Mouse (Mus musculus): ENCODE measurements around the gene Prpf18.

DNA sequence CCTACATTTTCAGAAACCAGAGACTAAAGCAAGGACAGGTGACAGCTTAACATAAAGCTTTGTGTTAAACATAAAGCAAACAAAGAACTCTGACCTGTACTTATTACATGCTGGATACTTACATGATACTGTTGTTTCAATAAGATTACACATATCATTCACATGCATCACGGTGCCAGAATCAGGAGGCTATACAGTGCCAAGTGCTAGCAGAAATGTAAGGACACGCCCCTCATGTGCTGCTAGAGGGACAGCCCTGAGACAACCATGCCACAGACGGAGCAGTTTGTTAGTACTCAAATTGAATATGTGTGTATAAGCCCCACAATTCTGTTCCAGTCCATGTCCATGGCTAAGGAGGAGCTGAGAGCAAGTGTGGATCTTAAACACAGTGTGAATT lies 13.7 kb downstream of the Prpf18 start:
- TF ChIP-seq CTCF (IDR thresholded peaks at IDR 0.05; ENCODE audit: control insufficient read depth, insufficient read depth, insufficient read length) = no peak
- no peak for TF ChIP-seq CEBPB (IDR thresholded peaks at IDR 0.05; ENCODE audit: low read depth)
- no peak for TF ChIP-seq MAX (IDR thresholded peaks at IDR 0.05)
- TF ChIP-seq MYOG (IDR thresholded peaks at IDR 0.05; ENCODE audit: control insufficient read depth, extremely low read depth, insufficient read length) = no peak
- no peak for TF ChIP-seq USF1 (IDR thresholded peaks at IDR 0.05; ENCODE audit: low read depth)
- no peak for TF ChIP-seq MYOD1 (IDR thresholded peaks at IDR 0.05; ENCODE audit: control insufficient read depth, insufficient read length, low read depth)
- no peak for TF ChIP-seq FOSL1 (IDR thresholded peaks at IDR 0.05; ENCODE audit: insufficient read depth, low read length, poor library complexity, severe bottlenecking)
